Mouse (Mus musculus) stomach, postnatal 0 days (tissue): ENCODE results near the gene Wwtr1. TPM values are rescaled to one million over a fixed set of nuclear protein-coding genes. Genes with fewer than 3 reads are reported as not detected.

Experiments used
- ATAC-seq: fragments of 200-750 bp; cut with Nextera tagmentation; 2 replicates; pipeline ENCODE4 v1.8.0; 2017; ENCODE audit not compliant: low FRiP score, low TSS enrichment
- DNase-seq: peaks from one replicate; pipeline ENCODE4 v3.0.0-alpha.2; 2016; ENCODE audit warnings: low spot score
- H3K27ac ChIP-seq: fragments of 300-500 bp; sonication (generic); replicated peaks from 2 replicates; pipeline ENCODE4 v1.5.1; 2014; ENCODE audit warnings: mild to moderate bottlenecking, control low read depth
- H3K27me3 ChIP-seq: fragments of 300-500 bp; sonication (generic); 2 replicates; pipeline ENCODE4 v1.6.1; 2014; ENCODE audit warnings: low read length; ENCODE audit not compliant: control insufficient read depth, insufficient read depth
- H3K36me3 ChIP-seq: fragments of 300-500 bp; sonication (generic); 2 replicates; pipeline ENCODE4 v1.6.1; 2014; ENCODE audit warnings: low read length, mixed read lengths; ENCODE audit not compliant: control insufficient read depth, insufficient read depth
- H3K4me1 ChIP-seq: fragments of 300-500 bp; sonication (generic); replicated peaks from 2 replicates; pipeline ENCODE4 v1.6.1; 2014; ENCODE audit warnings: antibody characterized with exemption; ENCODE audit not compliant: control insufficient read depth, insufficient read depth
- H3K4me2 ChIP-seq: fragments of 300-500 bp; sonication (generic); replicated peaks from 2 replicates; pipeline ENCODE4 v1.6.1; 2014; ENCODE audit warnings: low read depth, mild to moderate bottlenecking, control low read depth, moderate library complexity
- H3K4me3 ChIP-seq: fragments of 300-500 bp; sonication (generic); 2 replicates; pipeline ENCODE4 v1.5.1; 2014; ENCODE audit warnings: low read depth, low read length, control low read depth
- H3K9ac ChIP-seq: fragments of 300-500 bp; sonication (generic); 2 replicates; pipeline ENCODE4 v1.6.1; 2014; ENCODE audit warnings: mild to moderate bottlenecking, low read length, control low read depth, mixed read lengths
- H3K9me3 ChIP-seq: fragments of 300-500 bp; sonication (generic); 2 replicates; pipeline ENCODE4 v1.6.1; 2016; ENCODE audit warnings: low read length; ENCODE audit not compliant: control insufficient read depth
- CTCF ChIP-seq: IDR thresholded peaks from 2 replicates; pipeline ENCODE4 v1.5.1; 2016; ENCODE audit warnings: antibody characterized with exemption, low read depth, mild to moderate bottlenecking, moderate library complexity
- EP300 ChIP-seq: optimal IDR thresholded peaks from 2 replicates; pipeline ENCODE3; 2016; ENCODE audit warnings: antibody characterized with exemption
- WGBS: fragments of 180-500 bp; shearing (Covaris S2); extraction: QIAGEN DNeasy Blood & Tissue Kit; methylation state at CpG from one replicate; pipeline ENCODE4 v1.1.7; 2014; 5-methylcytosine and 5-hydroxymethylcytosine counted together
- polyA plus RNA-seq: library from polyadenylated mRNA; unstranded; fragments of >200 nt; fragmentation: Nextera tagmentation; extraction: Ambion mirVana; gene quantifications from 2 replicates; pipeline ENCODE4 v1.2.1, GENCODE M21; 2015

Wwtr1 gene
- polyA plus RNA-seq, 1 experiment from 2014 or later = 20.7 TPM

- ATAC-seq = no peak
- 63% methylated on average over 3 of the region's 3 CpGs for WGBS
Observed at GRCm38 (mm10) chr3:57554890-57555239, 20.8 kb downstream of the Wwtr1 start.

GRCm38 (mm10) chr3:57554124-57554889, 21.4 kb downstream of the Wwtr1 start:
- DNase-seq (no peak), ATAC-seq (no peak)
- no peaks in the 10 kb centered on the region for H3K36me3 ChIP-seq
- no peaks in the 10 kb centered on the region for H3K9me3 ChIP-seq
- H3K4me2 ChIP-seq = no peak overlapping the region
- H3K27me3 ChIP-seq = no peaks in the 10 kb centered on the region
- H3K4me1 ChIP-seq = no peaks in the 10 kb centered on the region
- no peak overlapping the region for H3K9ac ChIP-seq
- H3K4me3 ChIP-seq = no peak overlapping the region
- 75% methylated on average over 10 of the region's 10 CpGs for WGBS
- H3K27ac ChIP-seq = no peak overlapping the region
- TF ChIP-seq CTCF = no peak
- TF ChIP-seq EP300 = no peak

More at GRCm38 (mm10) chr3:57554890-57555239, 20.8 kb downstream of the Wwtr1 start:
- Histone ChIP-seq H3K4me3 (no peak overlapping the region), H3K4me1 (no peaks in the 10 kb centered on the region), H3K27ac (no peak overlapping the region), H3K9ac (no peak overlapping the region), H3K9me3 (no peaks in the 10 kb centered on the region), H3K27me3 (no peaks in the 10 kb centered on the region), H3K4me2 (no peak overlapping the region), H3K36me3 (no peaks in the 10 kb centered on the region)
- DNase-seq = no peak
- no peak for TF ChIP-seq EP300
- no peak for TF ChIP-seq CTCF

- WGBS = 89% methylated on average over 5 of the region's 5 CpGs
- H3K4me2 ChIP-seq = no peak overlapping the region
- no peak for ATAC-seq
- no peak overlapping the region for H3K27ac ChIP-seq
- no peak overlapping the region for H3K4me3 ChIP-seq
- H3K36me3 ChIP-seq = no peaks in the 10 kb centered on the region
- no peaks in the 10 kb centered on the region for H3K27me3 ChIP-seq
- no peaks in the 10 kb centered on the region for H3K9me3 ChIP-seq
- no peak for DNase-seq
- TF ChIP-seq CTCF (no peak), EP300 (no peak)
- H3K9ac ChIP-seq = no peak overlapping the region
- H3K4me1 ChIP-seq = no peaks in the 10 kb centered on the region
Observed at GRCm38 (mm10) chr3:57553108-57553507, 22.6 kb downstream of the Wwtr1 start.

- H3K4me3 ChIP-seq = no peak overlapping the region
- H3K4me2 ChIP-seq = no peak overlapping the region
- no peaks in the 10 kb centered on the region for H3K27me3 ChIP-seq
- WGBS = 83% methylated on average over 2 of the region's 2 CpGs
- H3K27ac ChIP-seq = no peak overlapping the region
- no peaks in the 10 kb centered on the region for H3K36me3 ChIP-seq
- no peak overlapping the region for H3K9ac ChIP-seq
- TF ChIP-seq CTCF (no peak), EP300 (no peak)
- H3K4me1 ChIP-seq = no peaks in the 10 kb centered on the region
- no peaks in the 10 kb centered on the region for H3K9me3 ChIP-seq
- ATAC-seq (no peak), DNase-seq (no peak)
Observed at GRCm38 (mm10) chr3:57551210-57551609, 24.5 kb downstream of the Wwtr1 start.

- ATAC-seq = no peak
- Histone ChIP-seq H3K9ac (no peak overlapping the region), H3K27ac (no peak overlapping the region), H3K27me3 (no peaks in the 10 kb centered on the region), H3K4me1 (no peaks in the 10 kb centered on the region), H3K4me2 (no peak overlapping the region), H3K4me3 (no peak overlapping the region), H3K9me3 (no peaks in the 10 kb centered on the region), H3K36me3 (no peaks in the 10 kb centered on the region)
- TF ChIP-seq CTCF (no peak), EP300 (no peak)
- WGBS = 78% methylated on average over 5 of the region's 5 CpGs
- no peak for DNase-seq
Observed at GRCm38 (mm10) chr3:57550468-57551185, 25.1 kb downstream of the Wwtr1 start.

- DNase-seq = no peak
- TF ChIP-seq CTCF = no peak
- H3K27ac ChIP-seq = no peak overlapping the region
Observed at GRCm38 (mm10) chr3:57544154-57544553, 31.6 kb downstream of the Wwtr1 start.

More at GRCm38 (mm10) chr3:57544154-57544553, 31.6 kb downstream of the Wwtr1 start:
- 66% methylated on average over 9 of the region's 9 CpGs for WGBS
- no peak overlapping the region for H3K9ac ChIP-seq
- no peaks in the 10 kb centered on the region for H3K9me3 ChIP-seq
- no peaks in the 10 kb centered on the region for H3K36me3 ChIP-seq
- no peak overlapping the region for H3K4me2 ChIP-seq
- no peaks in the 10 kb centered on the region for H3K4me1 ChIP-seq
- no peaks in the 10 kb centered on the region for H3K27me3 ChIP-seq
- no peak for ATAC-seq
- H3K4me3 ChIP-seq = no peak overlapping the region
